Mouse (Mus musculus) cerebellum, adult 2 months (tissue): ENCODE measurements at regions not wholly inside any gene's neighbourhood (a gene's known extent, or its start where the extent isn't known, plus 50 kb on each side); places are given as distances from the start of the nearest gene placed in this dataset.

Experiments
- CTCF ChIP-seq: fragments of 200-500 bp; IDR thresholded peaks from 2 replicates; pipeline ENCODE4 v1.5.1; 2011; ENCODE audit warnings: low read depth, mild to moderate bottlenecking, control low read depth, low read length, moderate library complexity, borderline replicate concordance; ENCODE audit not compliant: insufficient read depth
- POLR2A ChIP-seq: fragments of 200-500 bp; IDR thresholded peaks from 2 replicates; pipeline ENCODE4 v1.6.1; 2011; ENCODE audit warnings: low read length, control low read depth, borderline replicate concordance; ENCODE audit not compliant: insufficient read depth

DNA sequence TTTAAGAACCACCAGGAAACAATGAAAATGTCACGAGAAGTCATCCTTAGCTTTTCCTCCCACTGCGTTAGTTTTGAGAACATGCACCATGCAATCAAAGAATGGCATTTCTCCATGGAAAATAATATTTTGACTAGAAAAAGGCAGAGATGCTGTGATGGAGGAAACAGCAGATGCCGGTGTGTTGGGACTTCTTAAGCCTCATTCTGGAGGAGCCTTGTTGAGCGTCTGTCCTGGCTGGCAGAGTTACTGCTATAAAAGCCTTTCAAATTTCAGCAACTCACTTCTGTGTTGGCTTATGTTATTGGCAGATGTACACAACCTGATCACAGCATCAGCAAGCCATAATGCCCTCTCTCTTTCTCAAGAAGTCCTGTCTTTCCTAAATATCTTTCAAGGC lies 439.6 kb downstream of the Cntn6 start:
- TF ChIP-seq CTCF, result no peak
- no peak for TF ChIP-seq POLR2A
